Mouse (Mus musculus) kidney, adult 8-10 months (tissue): ENCODE data around the gene Arrb2.
"Not testable (repeated sequence)": the region's sequence is repeated elsewhere in the genome, so short reads cannot be mapped to it uniquely, and the experiment has no call there.

Source experiments
- DNase-seq, 2 experiments: peaks; one replicate each; pipeline ENCODE4 v3.0.0; 2022

The Arrb2 gene

GRCm38 (mm10) chr11:70432048-70432894, at the start of gene Arrb2:
Gene Arrb2 (plus strand): TSS chr11:70432635.
- peak; percentile 97 to 98 for DNase-seq

GRCm38 (mm10) chr11:70384136-70384535, 48.3 kb upstream of the Arrb2 start:
- no peak for DNase-seq

DNA sequence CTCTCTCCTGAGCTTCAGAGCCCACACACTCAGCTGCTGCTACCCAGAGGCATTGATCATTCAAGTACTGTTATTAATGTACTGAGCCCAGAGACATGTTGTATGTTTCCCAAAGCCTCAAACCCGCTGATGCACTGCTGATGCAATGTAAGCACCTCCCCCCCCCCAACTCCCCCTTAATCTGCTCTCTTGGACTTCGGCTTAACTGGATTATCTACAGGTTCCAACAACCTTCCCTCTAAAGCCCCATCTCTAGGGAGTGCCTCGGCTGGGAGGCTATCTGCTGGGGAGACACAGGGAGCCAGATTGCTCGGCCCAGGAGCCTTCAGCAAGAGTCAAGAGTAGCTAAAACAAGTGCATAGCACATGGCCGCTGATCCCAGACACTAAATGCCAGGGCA, 45.0 kb upstream of the Arrb2 start:
- DNase-seq = no peak

DNA sequence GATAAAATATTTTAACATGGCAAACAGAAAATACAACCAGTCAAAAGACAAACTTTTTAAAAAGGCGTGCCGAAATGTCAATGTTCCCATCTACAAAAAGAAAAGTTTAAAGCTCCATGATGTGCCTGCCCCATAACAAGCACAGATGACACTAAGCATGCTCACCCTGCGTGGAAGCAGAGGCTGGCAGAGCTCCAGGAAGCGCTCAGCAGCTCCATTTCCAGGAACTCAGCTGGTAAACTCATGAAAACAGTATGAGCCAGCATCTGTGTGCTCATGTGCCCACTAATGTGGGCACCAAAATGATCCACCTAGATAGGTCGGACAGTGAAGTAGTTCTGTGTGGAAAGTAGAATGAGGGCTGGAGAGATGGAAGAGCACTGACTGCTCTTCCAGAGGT, 43.0 kb upstream of the Arrb2 start:
- no peak for DNase-seq

GRCm38 (mm10) chr11:70403598-70403997, 28.8 kb upstream of the Arrb2 start:
- no peak for DNase-seq

DNA sequence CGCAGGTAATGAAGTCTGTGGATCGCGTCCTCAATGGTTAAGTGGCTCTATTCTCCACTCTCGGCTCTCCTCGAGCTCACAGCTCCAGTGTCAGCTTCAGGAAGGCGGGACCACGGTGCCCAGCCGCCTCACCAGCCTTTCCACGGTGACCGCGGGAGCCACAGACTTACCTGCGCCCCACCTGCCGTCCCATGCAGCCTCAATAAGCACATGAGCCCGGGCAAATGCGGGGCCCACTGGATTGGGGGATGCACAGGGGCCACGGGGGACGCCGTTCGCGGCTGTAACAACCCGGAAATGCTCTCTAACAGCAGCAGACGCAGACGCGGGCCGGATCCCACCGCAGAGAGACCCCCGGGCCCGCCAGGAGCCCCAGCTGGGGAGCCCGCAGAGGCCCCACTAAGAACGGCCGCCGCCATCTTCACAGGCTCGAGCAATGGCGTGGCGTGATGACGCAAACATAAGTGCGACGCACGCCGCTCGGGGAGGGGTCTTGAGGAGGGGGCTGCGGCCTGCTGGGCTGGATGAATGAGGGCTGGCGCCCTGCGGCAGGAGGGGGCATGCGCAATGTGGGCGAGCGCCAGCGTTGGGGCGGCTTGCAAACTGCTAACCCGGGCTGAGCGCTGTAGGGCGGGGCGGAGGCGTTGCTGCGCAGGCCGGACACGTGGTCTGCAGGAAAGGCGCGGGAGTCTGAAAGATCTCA, 22.7 kb upstream of the Arrb2 start, which contains the start of gene Pelp1:
Gene Pelp1 (minus strand): TSS at position 438 of the 703 bp plus-strand sequence.
- peak; percentile 74 to 78 for DNase-seq

DNA sequence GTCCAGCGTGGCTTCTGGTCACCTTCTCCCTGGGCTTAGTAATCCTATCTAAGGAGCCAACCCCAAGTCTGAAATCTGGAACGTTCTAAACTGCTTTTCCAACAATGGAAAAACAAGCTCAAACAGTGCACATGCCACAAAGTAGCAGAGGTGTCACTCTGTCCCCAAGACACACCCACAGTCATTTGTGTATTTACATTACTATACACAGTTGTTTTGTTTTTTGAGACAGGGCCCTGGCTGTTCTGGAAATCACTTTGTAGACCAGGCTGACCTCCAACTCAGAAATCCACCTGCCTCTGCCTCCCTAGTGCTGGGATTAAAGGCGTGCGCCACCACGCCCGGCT, 22.2 kb upstream of the Arrb2 start:
- no peak for DNase-seq

DNA sequence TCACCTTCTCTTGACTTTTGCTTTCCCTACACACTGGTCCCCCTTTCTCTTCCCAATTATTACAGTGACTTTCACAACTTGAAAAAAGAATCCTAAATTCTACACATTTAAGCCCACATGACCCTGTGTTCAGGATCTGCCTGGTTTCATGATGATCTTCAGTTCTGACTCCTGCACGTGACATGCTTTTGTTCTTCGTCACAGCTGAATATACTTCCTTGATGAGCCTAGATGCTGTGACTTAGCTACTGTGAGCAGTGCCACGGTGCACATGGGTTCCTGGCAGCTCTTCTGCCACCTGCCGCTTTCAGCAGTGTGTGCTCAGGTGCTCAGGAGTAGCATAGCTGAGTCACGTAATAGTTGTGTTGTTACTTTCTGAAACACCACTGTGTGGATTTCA, 19.8 kb upstream of the Arrb2 start:
- DNase-seq = no peak

- DNase-seq = peak; percentile 70 to 89
Measured at GRCm38 (mm10) chr11:70413961-70414360, 18.5 kb upstream of the Arrb2 start.

DNA sequence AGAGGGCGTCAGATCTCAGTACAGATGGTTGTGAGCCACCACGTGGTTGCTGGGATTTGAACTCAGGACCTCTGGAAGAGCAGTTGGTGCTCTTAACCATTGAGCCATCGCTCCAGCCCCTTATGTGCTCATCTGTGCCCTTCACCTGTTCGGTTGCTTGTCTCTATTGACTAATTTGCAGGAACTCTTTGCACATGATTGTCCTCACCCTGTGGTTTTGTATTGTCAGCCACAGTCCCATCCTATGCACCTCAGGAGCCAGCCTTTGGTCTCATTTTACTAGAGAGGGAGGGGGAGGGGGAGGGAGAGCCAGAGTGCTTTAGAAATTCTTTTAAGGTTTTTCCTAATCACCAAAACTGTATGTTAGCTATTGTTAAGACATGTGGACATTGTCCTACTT, 14.2 kb upstream of the Arrb2 start:
- no peak for DNase-seq

DNA sequence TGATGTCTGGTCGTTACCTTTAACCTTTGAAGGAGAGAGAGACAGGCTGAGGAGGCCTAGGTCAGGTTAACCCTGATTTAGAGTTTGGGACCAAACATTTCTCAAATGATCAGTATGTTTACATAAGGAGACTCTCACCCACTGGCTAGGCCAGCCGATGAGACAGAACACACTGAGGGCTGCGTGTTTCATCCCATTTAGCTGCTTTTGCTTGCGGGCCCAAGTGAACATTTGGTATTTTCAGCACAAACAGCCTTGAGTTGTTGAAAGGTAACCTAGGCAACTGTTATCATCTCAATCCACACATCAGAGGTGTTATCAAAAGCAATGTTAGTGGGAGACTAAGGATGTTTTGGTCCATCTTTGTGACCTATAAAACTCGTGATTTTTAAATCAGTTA, 12.9 kb upstream of the Arrb2 start:
- DNase-seq = no peak

DNA sequence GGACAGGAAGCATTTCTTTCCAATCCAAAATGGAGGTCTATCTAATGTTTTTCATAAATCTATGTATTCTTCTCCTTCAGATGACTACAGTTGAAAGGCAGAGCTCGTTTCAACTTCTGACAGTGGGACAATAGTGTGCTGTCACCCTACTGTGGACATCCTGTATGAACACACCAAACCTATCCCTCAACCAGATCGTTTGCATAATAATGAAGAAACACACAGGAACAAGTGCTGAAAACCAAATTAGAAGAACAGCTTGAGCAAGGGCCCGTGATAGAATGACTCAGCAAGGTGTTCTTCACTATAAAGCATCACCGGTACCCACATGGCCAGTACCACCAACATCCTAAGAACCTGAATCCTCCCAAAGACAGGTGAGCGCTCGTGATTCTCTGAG, 5.8 kb upstream of the Arrb2 start:
- not testable (repeated sequence) for DNase-seq

DNA sequence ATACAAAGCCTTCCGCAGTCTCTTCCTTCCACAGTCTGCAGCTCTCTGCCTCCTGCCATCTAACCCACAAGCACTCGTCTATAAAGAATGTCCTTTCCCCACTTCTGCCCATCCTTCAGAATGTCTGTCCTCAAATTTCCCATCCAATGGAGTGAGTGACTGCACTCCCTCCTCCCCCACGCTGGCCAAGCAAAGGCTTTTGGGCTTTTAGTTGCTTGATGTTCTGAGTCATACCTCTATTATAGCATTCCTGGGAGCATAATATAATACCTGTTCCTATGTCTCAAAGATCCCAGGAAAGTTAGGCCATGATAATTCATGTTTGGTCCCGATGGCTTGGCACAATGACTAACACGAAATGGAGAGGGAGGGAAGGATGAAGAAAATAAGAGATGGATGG, 861 bp upstream of the Arrb2 start:
- no peak for DNase-seq

DNA sequence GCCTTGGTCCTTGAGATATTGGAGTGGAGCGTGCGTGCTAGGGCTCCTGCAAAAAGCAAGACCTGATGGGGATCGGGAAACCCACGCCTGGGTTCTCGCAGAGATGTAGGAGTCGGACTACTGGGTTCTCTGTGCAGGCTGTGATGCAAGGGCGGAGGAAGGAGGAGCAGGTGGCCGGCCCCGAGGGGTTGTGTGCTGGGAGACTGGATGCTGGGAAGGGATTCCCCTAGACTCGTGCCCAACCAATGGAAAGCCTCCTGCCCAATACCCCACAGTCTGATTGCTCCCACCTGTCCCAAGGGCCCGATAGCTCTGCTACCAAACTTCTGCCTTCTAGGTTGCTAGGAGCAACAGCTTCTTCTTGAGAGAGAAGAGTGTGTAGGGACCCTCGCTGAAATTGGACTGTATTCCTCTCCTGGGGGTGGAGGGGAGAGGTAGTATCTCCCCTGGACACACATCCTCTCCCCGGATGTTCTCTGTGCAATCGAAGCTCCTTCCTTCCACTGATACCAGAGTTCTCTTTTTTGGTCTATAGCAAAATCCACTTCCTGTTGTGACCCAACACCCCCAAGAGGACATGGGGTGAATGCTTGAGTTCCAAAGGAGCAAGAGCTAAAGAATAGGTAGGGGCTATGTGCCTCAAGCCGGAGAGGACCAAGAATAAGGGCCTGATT, 597 bp downstream of the Arrb2 start:
- DNase-seq = no peak

DNA sequence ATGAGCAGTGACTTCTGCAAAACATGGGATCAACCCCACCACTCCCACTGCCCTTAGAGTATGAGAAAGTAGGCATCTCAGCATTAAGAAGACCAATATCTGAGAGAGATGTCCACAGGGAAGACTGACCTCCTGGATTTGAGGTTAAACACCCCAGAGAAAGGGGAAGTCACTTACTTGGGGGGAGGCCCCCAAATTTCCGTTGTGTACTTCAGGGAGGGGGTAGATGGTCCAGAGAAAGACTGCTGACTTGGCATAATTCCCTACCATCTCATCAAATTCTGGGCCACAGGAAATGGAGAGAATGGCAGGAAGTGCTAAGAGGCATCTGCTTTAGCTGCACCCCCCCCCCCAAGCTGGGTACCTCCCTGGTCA, 1.1 kb downstream of the Arrb2 start:
- DNase-seq = no peak

DNA sequence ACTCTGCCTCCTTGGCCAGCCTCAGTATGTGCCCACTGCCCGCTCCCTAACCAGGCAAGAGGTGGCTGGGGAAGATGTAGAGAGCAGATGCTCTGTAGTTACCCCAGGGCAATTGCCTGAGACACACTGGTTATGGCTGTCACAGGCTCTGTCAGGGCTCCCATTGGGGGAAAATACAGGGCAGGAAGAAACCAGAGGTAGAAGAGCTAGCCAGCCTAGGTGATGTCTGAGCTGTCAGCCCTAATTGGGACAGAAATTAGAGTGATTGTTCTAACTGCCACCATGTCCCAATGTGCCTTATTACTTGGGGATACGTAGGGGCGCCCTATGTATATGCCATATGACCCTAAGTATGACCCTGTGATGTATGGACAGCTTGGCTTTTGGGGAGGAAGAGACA, 1.5 kb downstream of the Arrb2 start:
- no peak for DNase-seq

DNA sequence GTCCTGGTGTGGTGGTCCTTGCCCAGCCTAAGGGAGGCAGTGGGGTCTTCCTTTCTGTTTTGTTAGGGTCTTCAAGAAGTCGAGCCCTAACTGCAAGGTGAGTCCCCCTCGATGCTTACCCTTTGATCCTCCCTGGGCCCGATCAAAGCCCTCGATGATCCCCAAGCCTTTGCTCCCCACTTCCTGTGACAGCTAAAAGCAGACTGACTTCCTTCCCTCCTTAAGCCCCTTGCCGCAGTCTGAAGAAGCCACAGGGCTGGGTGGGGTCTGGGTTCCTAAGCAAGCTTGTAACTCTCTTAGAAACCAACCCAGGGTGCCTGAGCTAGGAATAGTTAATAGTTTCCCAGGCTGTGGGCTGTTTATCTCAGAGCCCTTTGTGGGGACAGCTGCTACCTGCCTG, 3.0 kb downstream of the Arrb2 start:
- no peak for DNase-seq

- DNase-seq = no peak
Measured at GRCm38 (mm10) chr11:70437426-70437825, 5.0 kb downstream of the Arrb2 start.

DNA sequence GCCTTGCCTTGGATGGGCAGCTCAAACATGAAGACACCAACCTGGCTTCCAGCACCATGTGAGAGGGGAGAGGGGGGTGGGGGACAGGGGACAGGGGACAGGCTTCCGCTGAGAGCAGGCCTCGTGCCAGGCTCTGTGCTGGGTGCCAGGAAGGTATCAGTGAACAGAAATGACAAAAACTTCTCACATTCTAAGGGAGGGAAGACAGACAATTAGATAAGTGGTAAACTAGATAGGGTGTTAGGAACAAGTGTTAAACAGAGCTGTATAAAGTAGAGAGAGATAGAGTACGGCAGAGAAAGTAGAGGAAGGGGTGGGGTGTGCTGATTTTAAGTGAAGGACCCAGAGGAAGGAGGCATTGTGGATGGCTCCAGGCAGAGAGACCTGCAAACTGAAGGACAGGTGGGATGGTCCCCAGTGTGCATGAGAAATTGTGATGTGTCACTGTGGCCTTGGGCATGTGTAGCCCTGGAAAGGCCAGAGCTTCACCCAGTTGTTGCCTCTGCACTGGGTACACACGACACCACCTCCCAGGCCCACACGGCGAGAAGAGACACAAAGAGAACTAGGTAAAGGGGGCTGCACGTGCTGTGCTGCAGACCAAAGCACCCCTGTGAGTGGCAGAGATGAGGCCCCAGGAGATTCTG, 6.4 kb downstream of the Arrb2 start:
- DNase-seq = no peak

DNA sequence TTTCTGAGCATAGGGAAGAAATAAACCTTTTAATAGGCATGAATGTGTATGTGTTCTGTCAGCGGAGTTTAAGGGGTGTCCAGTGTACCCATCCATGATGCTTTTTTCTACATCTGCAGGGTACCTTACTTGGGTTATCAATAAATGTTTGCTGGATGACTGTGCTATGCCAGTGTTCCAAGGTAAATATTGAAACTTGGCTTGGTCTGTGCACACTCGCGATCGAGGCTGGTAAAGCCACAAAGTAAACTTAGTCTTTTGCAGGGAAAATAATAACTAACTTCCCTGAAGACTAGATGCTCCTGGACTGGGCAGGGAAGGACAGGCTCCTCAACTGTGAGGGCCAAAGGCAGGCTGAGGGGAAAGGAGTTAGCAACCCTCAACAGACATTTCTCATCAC, 8.2 kb downstream of the Arrb2 start:
- no peak for DNase-seq

- no peak for DNase-seq
Measured at GRCm38 (mm10) chr11:70441882-70442281, 9.4 kb downstream of the Arrb2 start.

GRCm38 (mm10) chr11:70443964-70444363, 11.5 kb downstream of the Arrb2 start:
- no peak for DNase-seq

GRCm38 (mm10) chr11:70444667-70445066, 12.2 kb downstream of the Arrb2 start:
- DNase-seq = no peak
